Mouse (Mus musculus) layer of hippocampus, postnatal 10 days (tissue): Measurements from ENCODE around the gene 2310033P09Rik. TPM values are rescaled to one million over a fixed set of nuclear protein-coding genes. Genes with fewer than 3 reads are reported as not detected.
"Not testable (repeated sequence)": the region's sequence is repeated elsewhere in the genome, so short reads cannot be mapped to it uniquely, and the experiment has no call there.

ENCODE experiments used
- DNase-seq, 2 experiments: peaks; one replicate each; pipeline ENCODE4 v3.0.0; 2021; ENCODE audit warnings: low spot score in 2 of 2
- total RNA-seq, 2 experiments: library from RNA; stranded (reverse); gene quantifications; 2 replicates each; pipeline ENCODE4 v1.2.3; 2021

The 2310033P09Rik gene
- total RNA-seq, 2 experiments from 2014 or later = 24.7 to 25.5 TPM

DNA sequence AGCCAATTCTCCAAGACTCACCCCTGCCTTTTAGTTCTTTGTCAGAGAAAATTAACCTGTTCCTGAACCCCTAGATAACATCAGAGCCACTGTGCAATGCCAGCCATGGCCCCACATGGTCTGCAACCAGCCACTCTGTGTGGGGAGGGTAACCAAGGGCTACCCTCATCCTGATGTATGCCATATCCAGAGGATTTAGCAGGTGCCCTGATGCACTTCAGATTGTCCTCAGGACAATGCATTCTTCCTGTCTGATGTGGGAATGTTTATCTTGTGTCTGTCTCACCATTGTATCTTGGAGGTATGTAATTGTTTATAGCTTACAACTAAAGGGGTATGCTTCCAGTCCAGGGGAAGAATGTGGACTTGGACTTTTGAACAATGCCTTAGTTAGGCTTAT is 11.9 kb upstream of the 2310033P09Rik start:
- no peak for DNase-seq

- DNase-seq = no peak
Measured at GRCm38 (mm10) chr11:59201216-59202002, 6.7 kb upstream of the 2310033P09Rik start.

- DNase-seq = peak; percentile 91 to 93
Measured at GRCm38 (mm10) chr11:59202081-59202995, 5.8 kb upstream of the 2310033P09Rik start, which contains the start of gene Mrpl55. TSS of gene Mrpl55 (plus strand) at chr11:59202486.

DNA sequence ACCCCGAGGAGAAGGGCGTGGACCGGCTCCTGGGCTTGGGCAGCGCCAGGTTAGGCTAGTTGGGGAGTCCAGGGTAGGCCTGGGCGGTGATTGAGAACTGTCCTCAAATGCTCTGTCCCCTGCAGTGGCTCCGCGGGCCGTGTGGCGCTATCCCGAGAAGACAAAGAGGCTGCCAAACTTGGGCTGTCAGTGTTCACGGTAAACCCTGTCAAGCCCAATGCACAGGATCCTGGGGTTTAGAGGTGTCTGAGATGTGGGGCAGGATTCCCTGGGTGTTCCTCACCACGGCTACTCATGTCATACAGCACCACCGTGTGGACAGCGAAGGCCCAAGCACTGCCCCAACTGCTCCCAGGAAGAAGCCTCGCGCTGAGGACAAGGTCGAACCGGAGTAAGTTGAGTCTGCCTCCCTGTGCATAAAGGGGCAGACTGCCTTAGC is 901 bp downstream of the 2310033P09Rik start:
- DNase-seq = peak; percentile 69 to 73

GRCm38 (mm10) chr11:59209580-59209979 is 1.5 kb downstream of the 2310033P09Rik start:
- no peak for DNase-seq

GRCm38 (mm10) chr11:59210020-59210419 is 1.9 kb downstream of the 2310033P09Rik start:
- DNase-seq = no peak

- not testable (repeated sequence) for DNase-seq
Measured at GRCm38 (mm10) chr11:59211561-59211960, 3.4 kb downstream of the 2310033P09Rik start.

- not testable (repeated sequence) for DNase-seq
Measured at GRCm38 (mm10) chr11:59212320-59212719, 4.2 kb downstream of the 2310033P09Rik start.

- no peak for DNase-seq
Measured at GRCm38 (mm10) chr11:59212892-59213494, 4.9 kb downstream of the 2310033P09Rik start.

GRCm38 (mm10) chr11:59216955-59217354 is 8.8 kb downstream of the 2310033P09Rik start:
- no peak for DNase-seq

GRCm38 (mm10) chr11:59218389-59218998 is 10.4 kb downstream of the 2310033P09Rik start:
- no peak for DNase-seq

- DNase-seq = no peak
Measured at GRCm38 (mm10) chr11:59219064-59219463, 10.9 kb downstream of the 2310033P09Rik start.

- no peak for DNase-seq
Measured at GRCm38 (mm10) chr11:59221604-59222003, 13.5 kb downstream of the 2310033P09Rik start.

DNA sequence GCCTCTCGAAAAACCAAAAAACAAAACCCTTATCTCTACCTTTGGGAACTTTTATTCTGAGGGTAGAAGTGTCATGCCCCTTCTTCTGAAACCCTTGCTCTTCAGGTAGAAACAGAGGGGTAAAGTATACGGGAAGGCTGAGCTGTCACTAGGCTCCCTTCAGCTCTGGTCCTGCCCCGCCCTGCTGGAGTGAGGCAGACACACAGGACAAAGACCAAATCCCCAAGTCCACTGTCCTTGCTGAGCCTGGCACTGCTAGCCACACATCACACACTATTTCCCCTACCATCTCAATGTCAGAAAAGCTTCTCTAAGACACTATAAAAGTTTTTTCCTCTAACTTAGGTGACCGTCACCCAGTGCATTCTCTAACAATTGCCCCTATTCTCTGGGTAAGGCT is 14.2 kb downstream of the 2310033P09Rik start:
- no peak for DNase-seq

- no peak for DNase-seq
Measured at GRCm38 (mm10) chr11:59224025-59224424, 15.9 kb downstream of the 2310033P09Rik start.

GRCm38 (mm10) chr11:59224470-59224869 is 16.3 kb downstream of the 2310033P09Rik start:
- no peak for DNase-seq

- DNase-seq = no peak
Measured at GRCm38 (mm10) chr11:59225167-59225566, 17.0 kb downstream of the 2310033P09Rik start.

DNA sequence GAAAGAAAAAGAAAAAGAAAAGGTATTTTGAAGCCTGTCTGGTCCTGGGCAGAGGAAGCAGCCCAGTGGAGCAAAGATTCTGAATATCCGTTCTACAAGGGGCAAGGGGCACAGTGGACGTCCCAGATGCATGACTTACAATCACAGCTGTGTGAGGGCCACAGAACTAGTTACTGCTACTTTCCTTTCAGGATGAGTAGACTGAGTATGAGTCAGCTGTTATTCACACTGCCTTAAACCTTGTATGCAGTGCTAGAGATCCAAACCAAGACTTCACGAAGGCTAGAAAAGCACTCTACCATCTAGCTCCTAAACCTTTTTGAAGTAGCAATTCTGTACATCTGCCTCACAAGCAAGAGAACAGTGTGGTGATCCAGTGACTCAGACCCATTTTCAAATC is 18.1 kb downstream of the 2310033P09Rik start:
- no peak for DNase-seq

DNA sequence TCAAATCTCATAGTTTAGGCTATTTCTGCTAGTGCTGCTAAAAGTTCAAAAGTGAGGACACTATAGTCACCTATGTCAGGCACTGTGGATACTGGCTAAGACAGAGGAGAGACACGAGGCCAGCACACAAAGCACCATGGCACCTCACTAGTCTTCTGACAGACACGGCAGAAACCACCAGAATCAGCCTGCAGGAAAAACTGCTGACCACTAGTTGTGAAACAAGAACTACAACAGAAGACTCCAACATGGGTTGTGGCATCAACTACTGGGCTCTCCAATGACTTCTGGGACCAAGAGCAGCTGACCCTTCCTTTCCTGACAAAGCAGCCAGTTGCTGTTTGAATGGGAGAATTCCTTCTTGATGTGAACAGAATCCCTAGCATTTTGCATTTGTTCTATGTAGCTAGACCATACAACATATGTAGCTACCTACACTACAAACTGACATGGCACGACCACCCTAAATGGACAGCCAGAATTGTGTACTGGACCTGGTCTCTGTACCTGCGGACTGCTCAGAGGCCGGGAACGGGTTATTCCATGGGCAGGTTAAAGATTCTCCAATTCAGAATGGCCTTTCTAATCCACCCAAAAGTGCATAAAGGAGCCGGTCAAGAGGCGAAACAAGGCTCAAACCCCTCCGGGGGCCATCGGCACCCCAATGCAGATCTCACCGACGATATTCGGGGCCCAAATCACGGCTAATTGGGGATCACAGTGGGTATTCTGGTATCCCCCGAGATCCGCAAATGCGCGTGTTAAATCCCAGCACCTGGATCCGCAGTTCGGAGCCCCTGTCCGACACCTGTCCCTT is 18.9 kb downstream of the 2310033P09Rik start:
- no peak for DNase-seq

- no peak for DNase-seq
Measured at GRCm38 (mm10) chr11:59227604-59228121, 19.5 kb downstream of the 2310033P09Rik start.
